Mouse (Mus musculus): ENCODE results near the gene Dpp6.

GRCm38 (mm10) chr5:27604132-27604531 is 787.1 kb downstream of the Dpp6 start:
- TF ChIP-seq CTCF (IDR thresholded peaks at IDR 0.05; ENCODE audit: low read depth): no peak
- TF ChIP-seq EP300 (optimal IDR thresholded peaks at IDR 0.05): no peak
